Mouse (Mus musculus) spleen, adult 12 weeks (tissue): ENCODE results near the gene Guca2a.

Source experiments
- DNase-seq: peaks from one replicate; pipeline ENCODE4 v3.0.0; 2022; ENCODE audit warnings: low spot score

Guca2a gene

GRCm38 (mm10) chr4:119638656-119639055 is 1.2 kb downstream of the Guca2a start:
- DNase-seq, result no peak

- DNase-seq, result no peak
Measured at GRCm38 (mm10) chr4:119642666-119643065, 5.2 kb downstream of the Guca2a start.

GRCm38 (mm10) chr4:119657011-119657410 is 19.5 kb downstream of the Guca2a start:
- DNase-seq, result no peak

- no peak for DNase-seq
Measured at GRCm38 (mm10) chr4:119658246-119658645, 20.7 kb downstream of the Guca2a start.

- no peak for DNase-seq
Measured at GRCm38 (mm10) chr4:119658731-119659130, 21.2 kb downstream of the Guca2a start, which contains the start of gene Guca2b. Gene Guca2b, minus strand, starts transcription at chr4:119658954.

GRCm38 (mm10) chr4:119660007-119660406 is 22.5 kb downstream of the Guca2a start:
- no peak for DNase-seq

GRCm38 (mm10) chr4:119662151-119662550 is 24.6 kb downstream of the Guca2a start:
- DNase-seq, result no peak

- no peak for DNase-seq
Measured at GRCm38 (mm10) chr4:119662976-119663375, 25.5 kb downstream of the Guca2a start.

GRCm38 (mm10) chr4:119663409-119664095 is 26.0 kb downstream of the Guca2a start:
- no peak for DNase-seq

- no peak for DNase-seq
Measured at GRCm38 (mm10) chr4:119665166-119665565, 27.7 kb downstream of the Guca2a start.

- DNase-seq, result no peak
Measured at GRCm38 (mm10) chr4:119666116-119666515, 28.6 kb downstream of the Guca2a start.

- DNase-seq, result no peak
Measured at GRCm38 (mm10) chr4:119667454-119667853, 29.9 kb downstream of the Guca2a start.

- no peak for DNase-seq
Measured at GRCm38 (mm10) chr4:119668185-119668584, 30.7 kb downstream of the Guca2a start.

GRCm38 (mm10) chr4:119668596-119668995 is 31.1 kb downstream of the Guca2a start:
- DNase-seq, result no peak

- peak; percentile 20 for DNase-seq
Measured at GRCm38 (mm10) chr4:119669356-119670209, 32.1 kb downstream of the Guca2a start.

- no peak for DNase-seq
Measured at GRCm38 (mm10) chr4:119670210-119670555, 32.7 kb downstream of the Guca2a start.

GRCm38 (mm10) chr4:119670736-119671135 is 33.2 kb downstream of the Guca2a start:
- no peak for DNase-seq

GRCm38 (mm10) chr4:119671164-119671563 is 33.7 kb downstream of the Guca2a start:
- DNase-seq, result no peak

GRCm38 (mm10) chr4:119672685-119673084 is 35.2 kb downstream of the Guca2a start:
- DNase-seq, result no peak

GRCm38 (mm10) chr4:119682596-119682995 is 45.1 kb downstream of the Guca2a start:
- no peak for DNase-seq

- DNase-seq, result no peak
Measured at GRCm38 (mm10) chr4:119685746-119686145, 48.2 kb downstream of the Guca2a start.
